Mouse (Mus musculus): ENCODE data around the gene Cnot9.
A peak's percentile ranks its signal among the peaks of the same experiment; 100 is the strongest.
"Not testable (repeated sequence)": the region's sequence is repeated elsewhere in the genome, so short reads cannot be mapped to it uniquely, and the experiment has no call there.

Gene Cnot9

DNA sequence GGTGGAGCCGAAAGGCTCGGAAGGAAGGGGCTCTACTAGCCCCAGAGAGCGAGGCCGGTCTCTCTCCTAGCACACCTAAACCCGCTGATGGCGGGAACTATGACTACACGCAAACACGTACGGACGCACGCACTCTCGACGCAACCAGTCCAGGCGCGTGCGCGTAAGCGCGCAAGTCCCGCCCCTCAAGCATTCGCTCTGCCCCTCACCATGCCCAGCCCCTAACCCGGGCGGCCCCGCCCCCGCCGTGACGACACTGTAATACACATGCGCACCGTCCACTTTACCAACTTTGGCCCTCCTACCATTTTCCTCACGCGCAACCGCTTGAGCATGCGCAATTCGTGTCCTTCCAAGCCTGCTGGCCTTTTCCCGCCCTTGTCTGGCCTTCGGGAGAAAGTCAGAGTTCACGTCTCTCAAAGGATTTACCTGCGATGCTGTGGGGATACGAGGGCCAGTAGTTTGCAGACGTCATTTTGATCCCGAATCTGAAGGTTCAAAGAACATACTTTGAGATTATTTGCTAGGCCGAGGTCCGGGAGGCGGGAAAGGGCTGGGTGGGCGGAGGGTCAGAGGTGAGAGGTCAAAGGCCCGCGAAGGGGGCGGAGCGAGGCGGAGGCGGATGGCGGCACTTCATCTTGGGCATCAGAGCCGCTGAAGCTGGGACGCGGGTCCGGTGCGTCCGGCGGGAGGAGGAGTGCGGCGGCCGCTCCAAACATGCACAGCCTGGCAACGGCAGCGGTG is at the start of gene Cnot9:
TSS of gene Cnot9 (plus strand) at position 338 of the 744 bp plus-strand sequence.
- peak; percentile 100 for DNase-seq (ENCODE audit: extremely low spot score)

DNA sequence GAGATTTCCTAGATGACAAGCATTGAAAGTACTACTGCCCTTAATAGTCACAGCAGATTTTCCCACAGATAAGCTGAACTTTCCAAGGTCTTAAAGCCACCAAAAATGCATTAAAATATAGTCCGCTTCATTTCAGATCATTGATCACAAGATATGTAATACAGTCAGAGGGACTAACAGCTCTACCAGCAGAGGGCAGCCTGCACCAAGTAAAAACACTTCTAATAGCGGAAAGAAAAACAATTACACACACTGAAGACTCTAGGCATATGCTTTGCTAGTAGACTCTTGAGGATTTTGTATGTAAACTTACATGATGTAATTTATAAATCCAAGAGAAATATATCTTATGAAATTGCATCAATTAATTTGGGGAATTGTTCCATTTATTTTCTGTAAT is 45.6 kb upstream of the Cnot9 start:
- DNase-seq (ENCODE audit: extremely low spot score) = peak; percentile 6

DNA sequence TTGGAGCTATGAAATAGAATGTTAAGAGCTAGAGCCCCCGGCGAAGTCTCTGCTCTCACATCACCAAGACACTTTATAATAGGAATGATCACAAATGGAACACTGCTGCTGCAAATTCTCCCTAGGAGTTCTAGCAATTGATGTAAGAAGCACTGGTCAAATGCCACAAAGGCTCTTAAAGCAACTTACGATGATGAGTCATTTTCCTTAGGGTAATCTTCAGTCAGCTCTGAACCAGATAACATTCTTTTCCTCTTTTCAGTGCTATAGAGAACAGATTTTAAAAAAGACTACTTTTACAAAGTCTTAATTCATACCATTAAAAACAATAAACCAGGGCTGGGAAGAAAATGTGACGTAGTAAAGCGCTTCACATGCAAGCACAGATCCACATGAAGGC is 20.1 kb upstream of the Cnot9 start:
- no peak for DNase-seq (ENCODE audit: extremely low spot score)

DNA sequence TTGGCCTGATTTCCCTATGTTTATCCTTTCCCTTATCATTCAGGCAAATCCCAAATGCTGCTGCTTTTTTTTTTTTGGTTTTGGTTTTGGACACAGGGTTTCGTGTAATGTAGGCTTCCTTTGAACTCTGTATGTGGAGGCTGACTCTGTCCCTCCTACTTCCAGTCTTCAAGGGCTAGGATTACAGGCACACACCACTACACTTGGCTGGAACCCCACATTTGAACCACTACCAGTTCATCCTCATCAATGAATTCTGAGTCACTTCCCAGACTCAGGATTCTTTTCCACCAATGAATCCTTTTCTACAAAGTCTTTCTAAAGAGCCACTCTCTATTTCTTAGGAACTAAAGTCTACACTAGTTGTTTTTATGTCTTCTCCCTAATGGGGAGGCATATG is 4.8 kb upstream of the Cnot9 start:
- no peak for DNase-seq (ENCODE audit: extremely low spot score)

DNA sequence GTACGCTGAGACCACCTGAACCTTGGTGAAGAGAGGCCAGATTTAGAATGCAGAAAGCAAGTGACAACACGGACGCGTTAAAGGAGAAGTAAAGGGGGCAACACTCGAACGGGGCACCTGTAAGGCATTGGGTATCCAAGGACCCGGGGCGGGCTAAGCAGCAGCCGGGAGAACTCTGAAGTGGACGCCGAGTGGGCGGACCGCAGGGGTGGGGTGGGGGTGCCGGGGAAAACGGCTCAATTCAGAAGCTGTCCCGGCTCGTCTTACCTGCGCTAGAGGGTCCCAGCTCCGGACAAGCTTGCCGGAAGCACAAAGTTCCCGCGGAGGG is 501 bp upstream of the Cnot9 start:
- no peak for DNase-seq (ENCODE audit: extremely low spot score)

DNA sequence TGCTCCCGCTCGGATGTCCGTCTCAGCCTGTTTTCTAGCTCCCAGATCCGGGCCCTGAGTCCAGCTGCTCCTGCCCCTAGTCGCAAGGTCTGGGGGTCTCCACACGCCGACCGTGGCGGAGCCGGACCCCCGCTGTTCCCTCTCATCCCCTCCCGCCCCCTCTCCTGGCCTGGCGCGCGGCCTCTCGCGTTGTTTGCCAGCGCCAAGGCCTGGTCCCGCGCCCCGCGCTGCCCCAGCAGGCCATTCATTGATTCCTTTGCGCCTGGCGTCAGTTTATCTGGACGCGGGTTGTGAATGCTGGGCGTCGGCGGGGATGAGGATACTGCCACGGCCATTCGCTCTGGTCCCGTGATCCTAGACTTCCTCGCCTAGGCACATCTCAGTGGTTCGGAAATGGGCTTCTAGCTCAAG is 618 bp downstream of the Cnot9 start:
- DNase-seq (ENCODE audit: extremely low spot score) = peak; percentile 93

DNA sequence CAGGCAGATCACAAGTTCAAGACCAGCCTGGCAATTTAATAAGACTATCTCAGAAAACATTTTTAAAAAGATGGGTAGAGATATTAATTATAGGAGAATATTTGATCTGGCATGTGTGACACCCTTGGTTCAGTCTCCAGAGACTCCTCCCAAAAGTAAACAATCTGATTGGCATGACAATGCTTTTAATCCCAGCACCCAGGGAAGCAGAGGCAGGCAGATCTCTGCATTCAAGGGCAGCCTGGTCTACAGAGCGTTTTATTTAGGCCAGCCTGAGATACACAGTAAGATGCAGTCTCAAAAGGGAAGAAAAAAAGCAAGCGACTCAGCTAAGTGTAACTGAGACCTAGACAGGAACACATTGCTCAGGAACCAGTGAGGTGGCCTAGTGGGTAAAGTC is 1.9 kb downstream of the Cnot9 start:
- DNase-seq (ENCODE audit: extremely low spot score) = no peak

DNA sequence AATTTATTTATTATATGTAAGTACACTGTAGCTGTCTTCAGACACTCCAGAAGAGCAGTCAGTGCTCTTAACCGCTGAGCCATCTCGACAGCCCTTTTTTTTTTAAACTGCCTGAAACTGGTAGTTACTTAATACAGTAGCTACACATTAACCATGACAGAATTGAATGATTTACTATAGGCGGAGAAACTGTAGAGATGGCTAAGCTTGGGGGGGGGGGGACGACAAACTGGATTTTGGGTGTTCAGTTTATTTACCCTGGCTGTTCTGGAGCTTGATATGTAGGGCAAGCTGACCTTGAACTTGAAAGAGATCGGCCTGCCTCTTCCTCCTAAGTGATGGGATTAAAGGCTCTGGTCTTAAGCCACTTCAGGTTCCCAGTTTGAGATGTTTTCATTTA is 5.4 kb downstream of the Cnot9 start:
- DNase-seq (ENCODE audit: extremely low spot score) = no peak

DNA sequence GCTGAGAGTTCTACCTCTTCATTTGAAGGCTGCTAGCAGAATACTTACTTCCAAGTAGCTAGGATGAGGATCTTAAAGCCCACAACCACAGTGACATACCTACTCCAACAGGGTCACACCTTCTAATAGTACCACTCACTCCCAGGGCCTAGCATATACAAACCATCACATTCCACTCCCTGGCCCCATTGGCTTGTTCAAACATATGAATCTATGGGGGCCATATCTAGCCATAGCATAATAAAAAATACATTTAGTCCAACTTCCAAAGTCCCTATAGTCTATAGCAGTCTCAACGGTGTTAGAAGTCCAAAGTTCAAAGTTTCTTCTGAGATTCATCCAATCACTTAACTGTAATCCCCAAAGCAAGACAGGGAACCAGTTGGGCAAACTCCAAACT is 7.1 kb downstream of the Cnot9 start:
- not testable (repeated sequence) for DNase-seq (ENCODE audit: extremely low spot score)

DNA sequence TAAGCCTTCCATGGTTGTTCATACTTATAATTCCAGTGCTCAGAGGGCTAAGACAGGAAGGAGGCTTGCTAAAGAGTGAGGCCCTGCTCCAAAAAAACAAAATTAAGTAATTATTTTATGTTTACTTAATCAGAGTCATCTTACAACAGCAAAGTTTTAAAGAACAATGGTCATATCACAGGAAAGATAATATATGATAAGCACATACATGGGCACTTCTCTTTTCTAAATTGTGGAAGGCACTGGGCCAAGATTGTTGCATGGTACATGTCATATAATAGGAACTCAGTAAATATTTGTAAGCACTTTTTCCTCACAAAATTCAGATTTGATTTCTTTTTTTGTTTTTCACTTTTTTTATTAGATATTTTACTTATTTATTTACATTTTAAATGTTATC is 14.0 kb downstream of the Cnot9 start:
- DNase-seq (ENCODE audit: extremely low spot score) = no peak

DNA sequence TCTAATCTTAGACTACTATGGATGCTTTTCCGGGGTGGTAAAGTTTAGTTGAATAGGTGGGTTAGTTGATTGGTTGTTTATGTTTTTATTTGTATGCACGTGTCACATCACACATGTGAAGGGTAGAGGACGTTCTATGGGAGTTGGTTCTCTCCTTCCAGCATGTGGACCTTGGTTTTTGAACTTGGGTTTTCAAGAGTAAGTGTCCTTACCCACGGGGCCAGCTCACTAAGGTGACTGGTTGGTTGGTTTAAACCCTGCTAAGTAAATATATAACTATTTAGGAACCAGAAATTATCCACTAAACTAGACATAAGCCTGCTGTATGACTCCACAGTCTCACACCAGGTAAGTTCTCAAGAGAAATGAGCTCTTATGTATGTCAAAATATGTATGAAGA is 18.9 kb downstream of the Cnot9 start:
- no peak for DNase-seq (ENCODE audit: extremely low spot score)

DNA sequence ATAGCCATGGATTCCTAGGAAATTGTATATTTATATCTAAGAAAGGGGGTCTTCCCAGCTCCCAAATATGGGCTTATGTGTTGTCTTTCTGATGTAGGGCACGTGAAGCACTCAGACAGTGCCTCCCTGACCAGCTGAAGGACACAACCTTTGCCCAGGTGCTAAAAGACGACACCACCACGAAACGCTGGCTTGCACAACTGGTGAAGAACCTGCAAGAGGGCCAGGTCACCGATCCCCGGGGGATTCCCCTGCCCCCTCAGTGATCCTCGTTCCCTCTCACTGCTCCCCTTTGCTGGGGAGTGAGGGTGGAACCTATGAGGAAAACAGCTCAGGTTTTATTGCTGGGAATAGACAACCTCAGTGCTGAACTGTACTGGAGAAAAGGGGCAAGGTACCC is 22.7 kb downstream of the Cnot9 start:
- DNase-seq (ENCODE audit: extremely low spot score) = no peak

DNA sequence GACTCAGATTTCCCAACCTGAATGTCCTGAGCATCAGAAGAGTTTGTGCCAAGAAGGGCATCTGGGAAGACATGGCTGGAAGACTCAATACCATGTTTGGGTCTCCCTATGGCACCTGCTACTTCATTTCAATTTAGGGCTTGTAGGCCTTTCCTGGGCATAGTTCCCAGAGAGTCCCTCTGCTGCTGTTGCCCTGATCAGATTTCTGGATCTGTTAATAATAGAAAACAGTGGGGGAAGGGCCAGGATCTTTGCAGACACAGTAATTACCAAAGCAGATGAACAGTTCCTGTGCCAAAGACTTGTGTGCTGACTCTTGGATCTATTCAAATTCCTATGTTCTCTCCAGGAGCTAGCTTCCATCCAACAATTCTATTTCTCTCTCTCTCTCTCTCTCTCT is 32.8 kb downstream of the Cnot9 start:
- DNase-seq (ENCODE audit: extremely low spot score) = no peak

DNA sequence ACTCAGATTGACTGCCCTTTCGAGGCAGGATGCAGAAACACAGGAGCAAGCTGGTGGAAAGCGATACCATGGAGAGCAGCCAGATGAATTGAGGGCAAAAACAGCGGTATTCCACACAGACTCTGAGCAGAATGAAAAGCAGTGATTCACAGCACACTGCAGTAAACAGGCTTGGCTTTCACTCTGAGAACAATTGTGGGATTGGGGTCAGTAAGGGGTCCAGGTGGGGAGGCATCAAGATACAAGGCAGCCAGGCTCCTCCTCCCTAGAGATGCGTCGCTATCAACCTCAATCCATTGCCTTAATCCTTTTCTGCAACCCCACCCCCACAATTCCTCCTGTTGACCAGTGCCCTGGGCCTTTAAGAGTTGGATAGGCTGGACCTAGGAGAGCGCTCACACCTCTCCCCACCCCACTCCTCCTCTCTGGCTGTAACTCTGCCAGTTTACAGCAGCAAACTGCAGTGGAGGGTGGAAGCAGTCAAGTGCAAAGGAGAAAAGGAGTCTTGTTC is 36.6 kb downstream of the Cnot9 start, which contains the start of gene Plcd4:
TSS of gene Plcd4 (plus strand) at position 438 of the 511 bp plus-strand sequence.
- peak; percentile 10 for DNase-seq (ENCODE audit: extremely low spot score)

DNA sequence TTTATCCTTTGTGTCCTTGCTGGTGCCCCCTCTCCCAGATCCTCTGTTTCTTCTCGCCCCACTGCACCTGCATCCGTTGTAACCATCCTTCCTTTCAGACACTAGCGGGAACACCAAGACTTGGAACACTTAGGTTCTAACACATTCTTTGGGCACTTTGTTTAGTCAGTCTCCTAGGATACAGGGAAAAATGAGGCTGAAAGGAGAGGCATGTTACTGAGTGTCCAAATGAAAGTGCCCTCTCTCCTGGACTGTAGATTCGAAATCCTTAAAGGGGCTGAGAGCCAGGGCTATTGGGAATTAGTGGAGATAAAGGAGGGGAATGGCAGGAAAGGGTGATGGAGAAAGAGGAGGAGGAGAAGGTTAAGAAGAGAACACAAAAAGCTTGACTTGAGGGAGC is 38.3 kb downstream of the Cnot9 start, which contains the start of gene Usp37:
TSS of gene Usp37 (minus strand) at position 101 of the 400 bp plus-strand sequence.
- DNase-seq (ENCODE audit: extremely low spot score) = peak; percentile 5

DNA sequence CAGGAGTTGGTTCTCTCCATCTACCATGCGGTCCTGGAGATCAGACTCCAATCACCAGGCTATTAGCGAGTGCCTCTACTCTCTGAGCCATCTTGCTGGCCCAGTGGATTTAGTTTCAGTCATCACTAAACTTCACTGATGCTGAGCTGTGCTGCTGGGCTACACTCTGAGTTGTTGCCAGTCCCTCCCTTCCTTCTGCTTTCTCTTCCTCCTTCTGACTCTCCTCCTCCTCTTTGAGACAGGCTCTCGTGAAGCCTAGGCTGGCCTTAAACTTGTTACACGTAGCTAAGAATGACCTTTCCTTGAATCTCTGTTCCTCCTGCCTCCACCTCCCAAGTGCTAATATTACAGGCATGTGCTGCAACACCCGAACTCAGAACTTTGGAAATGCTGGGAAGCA is 53.2 kb downstream of the Cnot9 start:
- no peak for DNase-seq (ENCODE audit: extremely low spot score)

DNA sequence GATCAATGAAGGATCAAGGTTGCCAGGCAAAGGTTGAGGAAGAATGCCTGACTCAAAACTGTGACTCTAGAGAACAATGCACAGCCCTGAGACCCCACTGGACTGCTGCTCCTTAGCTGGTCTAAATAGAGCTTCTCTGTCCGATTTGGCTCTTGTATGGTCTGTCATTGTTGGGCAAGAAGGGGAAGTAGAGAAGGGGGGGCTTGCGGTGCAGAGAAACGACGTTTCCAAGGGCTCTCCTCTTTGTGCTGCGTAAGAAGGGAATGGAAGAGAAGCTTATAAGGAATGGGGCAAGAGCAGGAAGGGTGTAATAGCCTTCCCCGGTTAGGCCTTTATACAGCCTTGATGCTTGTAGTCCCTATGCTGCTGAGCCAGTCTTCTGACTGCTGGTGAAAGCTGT is 60.0 kb downstream of the Cnot9 start:
- DNase-seq (ENCODE audit: extremely low spot score) = no peak

DNA sequence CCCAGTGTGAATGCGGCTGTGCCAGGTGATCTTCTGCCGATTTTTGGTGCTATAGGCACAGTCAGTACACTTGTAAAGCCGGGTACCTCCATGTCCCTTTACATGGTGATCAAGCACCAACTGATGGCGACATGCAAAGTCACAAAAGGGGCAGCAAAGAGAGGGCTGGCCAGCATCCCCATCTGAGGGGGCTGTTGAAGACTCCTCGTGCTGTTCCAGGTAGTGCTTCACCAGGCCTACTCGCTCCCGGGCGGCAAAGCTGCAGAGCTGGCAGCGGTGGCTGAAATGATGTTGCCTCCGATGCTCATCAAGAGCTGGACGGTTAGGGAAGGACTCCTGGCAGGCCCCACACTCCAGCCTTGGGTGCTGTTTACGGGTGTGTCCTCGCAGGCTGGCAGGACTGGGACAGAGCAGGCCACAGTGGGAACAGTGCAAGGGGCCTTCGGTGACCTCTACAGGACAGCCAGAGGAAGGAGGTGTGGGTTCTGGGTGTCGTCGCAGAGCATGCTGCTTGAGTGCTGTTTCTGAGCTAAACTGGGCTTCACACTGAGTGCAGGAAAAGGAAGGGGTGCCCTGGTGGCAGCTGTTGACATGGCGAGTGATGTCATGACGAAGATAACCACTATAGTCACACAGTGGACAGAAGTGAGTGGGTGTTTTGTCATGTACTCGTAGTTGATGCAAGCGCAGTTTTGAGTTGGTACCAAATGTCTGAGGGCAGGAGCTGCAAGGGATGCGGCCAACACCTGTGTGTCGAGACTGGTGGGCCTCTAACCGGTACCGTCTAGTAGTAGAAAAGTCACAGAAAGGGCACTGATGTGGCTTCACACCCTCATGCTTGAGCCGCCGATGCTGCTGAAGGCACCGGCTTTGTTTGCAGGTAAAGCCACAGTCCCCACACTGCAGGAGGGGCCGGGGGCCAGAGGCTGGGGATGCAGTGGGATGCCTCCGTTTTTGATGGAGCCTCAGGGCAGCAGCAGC is 64.2 kb downstream of the Cnot9 start:
- DNase-seq (ENCODE audit: extremely low spot score) = no peak
